Mouse (Mus musculus) megakaryocyte, embryonic 14.5 days (primary cell): Measurements from ENCODE around the gene Stard3.

Experiments used
- FLI1 ChIP-seq: IDR thresholded peaks from 2 replicates; pipeline ENCODE4 v1.6.1; 2012; ENCODE audit warnings: low read length, inconsistent platforms, mixed read lengths
- GATA1 ChIP-seq: IDR thresholded peaks from 3 replicates; pipeline ENCODE4 v1.6.1; 2012; ENCODE audit warnings: mixed read lengths, low read length, inconsistent platforms, borderline replicate concordance

DNA sequence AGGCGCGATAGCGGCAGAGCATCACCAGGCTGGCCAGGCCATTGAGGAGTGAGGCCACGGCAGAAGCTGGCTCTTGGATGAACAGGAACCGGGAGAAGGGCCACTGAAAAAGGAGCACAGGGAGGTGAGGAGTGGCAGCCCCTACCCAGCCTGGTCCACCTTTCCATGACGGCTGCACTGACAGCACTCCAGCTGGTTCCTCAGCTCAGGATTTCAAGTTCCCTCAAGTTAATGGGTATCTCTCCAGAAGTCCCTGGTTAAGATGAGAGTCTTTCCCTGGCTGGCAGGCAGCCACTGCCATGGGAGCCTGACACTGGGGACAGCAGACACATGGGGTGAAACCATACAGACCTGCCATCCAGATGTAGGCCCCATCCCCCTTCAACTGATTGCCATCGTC, 39.8 kb downstream of the Stard3 start:
- TF ChIP-seq GATA1 (no peak), FLI1 (no peak)
